Mouse (Mus musculus): ENCODE results near the gene Rasgef1b. TPM values are rescaled to one million over a fixed set of nuclear protein-coding genes. Genes with fewer than 3 reads are reported as not detected.

Rasgef1b gene
- polyA plus RNA-seq, 1 experiment from 2014 or later: 9.0 TPM

DNA sequence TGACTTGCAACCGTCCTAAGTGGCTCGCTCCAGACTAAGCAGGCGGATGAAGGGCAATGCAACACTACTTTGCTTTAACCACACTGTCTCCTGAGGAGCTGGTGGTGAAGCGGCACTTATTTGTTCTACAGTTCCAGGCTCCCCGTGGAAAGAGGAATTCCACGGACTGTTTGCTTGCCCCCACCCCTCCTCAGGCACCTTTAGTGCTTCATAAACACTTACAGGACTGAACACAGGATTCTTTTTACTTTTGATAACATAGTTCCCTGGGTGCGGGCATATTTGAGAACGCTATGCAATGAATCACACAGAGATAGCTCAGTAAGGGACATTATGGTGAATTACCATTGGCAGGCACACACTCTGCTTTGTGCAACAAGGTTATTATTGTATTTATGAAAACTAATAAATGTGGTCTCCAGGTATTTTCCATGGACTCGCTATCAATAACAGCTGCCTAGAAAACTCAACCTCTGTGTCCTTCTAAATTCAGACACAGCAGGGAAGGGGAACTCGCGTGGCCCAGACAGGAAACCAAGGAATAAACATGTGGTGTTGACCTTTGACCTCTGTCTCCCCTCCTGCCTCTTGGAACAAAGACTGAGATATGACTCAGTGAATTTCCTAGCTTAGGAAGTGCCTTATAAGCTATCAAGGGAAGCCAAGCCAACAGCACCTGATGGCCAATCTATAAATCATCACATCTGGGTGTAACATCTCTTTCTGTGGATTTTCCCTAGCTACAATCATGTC is 486.7 kb downstream of the Rasgef1b start:
- Histone ChIP-seq H3K9me3 (replicated peaks) (no peaks in the 10 kb centered on the region), H3K4me3 (no peak overlapping the region), H3K36me3 (peaks cover 38% of the 10 kb centered on the region), H3K4me1 (peaks cover 15% of the 10 kb centered on the region), H3K27me3 (ENCODE audit: low read depth, poor library complexity, severe bottlenecking) (peaks cover 9% of the 10 kb centered on the region; the same call in 1 of the 2 replicates), H3K27ac (replicated peaks) (no peak overlapping the region)
- DNase-seq (ENCODE audit: low spot score): no peak
- WGBS: 79% methylated on average over 11 of the region's 11 CpGs

DNA sequence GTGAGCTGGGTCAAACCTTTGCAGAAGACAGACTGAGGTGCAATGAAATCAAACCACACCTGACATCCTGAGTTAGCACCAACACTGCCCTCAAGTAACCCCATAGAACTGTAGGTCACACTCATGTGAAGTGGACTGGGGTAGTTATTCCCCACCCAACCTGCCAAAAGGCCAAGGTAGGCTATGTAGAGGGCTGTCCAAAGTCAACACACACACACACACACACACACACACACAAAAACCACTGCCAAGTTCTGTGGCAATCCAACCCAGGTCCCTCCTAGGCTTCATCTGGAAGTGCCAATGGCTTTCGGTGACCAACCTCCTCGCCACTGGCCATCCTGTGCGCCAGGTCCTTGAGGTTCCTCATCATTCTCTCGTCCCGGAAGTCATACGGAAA is 488.4 kb downstream of the Rasgef1b start:
- Histone ChIP-seq H3K4me1 (peaks cover 2% of the 10 kb centered on the region; the same call in 1 of the 2 replicates), H3K27me3 (ENCODE audit: low read depth, poor library complexity, severe bottlenecking) (peaks cover 5% of the 10 kb centered on the region; the same call in 1 of the 2 replicates), H3K36me3 (peaks cover 42% of the 10 kb centered on the region), H3K9me3 (replicated peaks) (no peaks in the 10 kb centered on the region), H3K4me3 (no peak overlapping the region), H3K27ac (replicated peaks) (no peak overlapping the region)
- 96% methylated on average over 6 of the region's 6 CpGs for WGBS
- DNase-seq (ENCODE audit: low spot score): no peak

DNA sequence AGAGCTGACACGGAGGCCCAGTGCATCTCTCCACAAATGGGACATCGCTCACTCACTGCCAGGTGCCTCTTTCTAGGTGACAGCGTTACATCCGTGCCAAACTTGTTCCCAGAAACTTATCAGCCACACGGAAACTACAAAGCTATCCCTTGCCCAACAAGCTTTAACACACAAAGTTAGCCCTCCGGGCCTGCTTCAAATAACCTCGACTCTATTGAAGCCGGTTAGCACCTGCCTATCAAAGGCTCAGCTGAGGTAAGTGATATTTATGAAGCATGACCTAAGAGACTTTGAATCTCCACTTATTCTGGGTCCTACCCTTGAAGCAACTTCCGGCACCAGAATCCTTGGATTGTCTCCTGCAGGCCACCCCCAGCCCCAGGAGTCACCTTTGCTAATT is 489.2 kb downstream of the Rasgef1b start:
- H3K27ac ChIP-seq (replicated peaks): no peak overlapping the region
- DNase-seq (ENCODE audit: low spot score): no peak
- H3K27me3 ChIP-seq (ENCODE audit: low read depth, poor library complexity, severe bottlenecking): peaks cover 5% of the 10 kb centered on the region; the same call in 1 of the 2 replicates
- no peak overlapping the region for H3K4me3 ChIP-seq
- H3K4me1 ChIP-seq: no peaks in the 10 kb centered on the region
- 96% methylated on average over 9 of the region's 9 CpGs for WGBS
- no peaks in the 10 kb centered on the region for H3K9me3 ChIP-seq (replicated peaks)
- peaks cover 47% of the 10 kb centered on the region for H3K36me3 ChIP-seq

DNA sequence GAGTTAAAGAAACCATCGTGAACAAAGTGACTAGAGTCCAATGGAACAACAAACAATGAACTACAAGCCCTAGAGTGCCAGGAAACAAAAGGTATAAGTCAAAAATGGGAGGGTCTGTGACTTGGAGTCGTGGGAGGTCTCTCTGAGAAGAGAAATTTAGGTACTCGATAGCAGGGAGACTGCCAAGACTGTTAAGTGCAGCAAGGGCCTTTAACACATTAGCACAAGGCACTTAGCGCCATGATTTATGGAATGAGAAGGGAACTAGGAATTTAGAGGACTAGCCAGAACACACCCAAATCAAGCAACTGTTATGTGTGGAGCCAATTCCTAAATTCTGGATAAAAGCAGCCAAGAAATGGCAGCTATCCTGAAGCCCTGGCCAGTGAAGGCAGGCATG is 490.7 kb downstream of the Rasgef1b start:
- Histone ChIP-seq H3K36me3 (peaks cover 61% of the 10 kb centered on the region), H3K27me3 (ENCODE audit: low read depth, poor library complexity, severe bottlenecking) (no peaks in the 10 kb centered on the region), H3K4me3 (no peak overlapping the region), H3K27ac (replicated peaks) (no peak overlapping the region), H3K4me1 (no peaks in the 10 kb centered on the region), H3K9me3 (replicated peaks) (no peaks in the 10 kb centered on the region)
- no peak for DNase-seq (ENCODE audit: low spot score)
- WGBS: 86% methylated on average over 4 of the region's 4 CpGs

DNA sequence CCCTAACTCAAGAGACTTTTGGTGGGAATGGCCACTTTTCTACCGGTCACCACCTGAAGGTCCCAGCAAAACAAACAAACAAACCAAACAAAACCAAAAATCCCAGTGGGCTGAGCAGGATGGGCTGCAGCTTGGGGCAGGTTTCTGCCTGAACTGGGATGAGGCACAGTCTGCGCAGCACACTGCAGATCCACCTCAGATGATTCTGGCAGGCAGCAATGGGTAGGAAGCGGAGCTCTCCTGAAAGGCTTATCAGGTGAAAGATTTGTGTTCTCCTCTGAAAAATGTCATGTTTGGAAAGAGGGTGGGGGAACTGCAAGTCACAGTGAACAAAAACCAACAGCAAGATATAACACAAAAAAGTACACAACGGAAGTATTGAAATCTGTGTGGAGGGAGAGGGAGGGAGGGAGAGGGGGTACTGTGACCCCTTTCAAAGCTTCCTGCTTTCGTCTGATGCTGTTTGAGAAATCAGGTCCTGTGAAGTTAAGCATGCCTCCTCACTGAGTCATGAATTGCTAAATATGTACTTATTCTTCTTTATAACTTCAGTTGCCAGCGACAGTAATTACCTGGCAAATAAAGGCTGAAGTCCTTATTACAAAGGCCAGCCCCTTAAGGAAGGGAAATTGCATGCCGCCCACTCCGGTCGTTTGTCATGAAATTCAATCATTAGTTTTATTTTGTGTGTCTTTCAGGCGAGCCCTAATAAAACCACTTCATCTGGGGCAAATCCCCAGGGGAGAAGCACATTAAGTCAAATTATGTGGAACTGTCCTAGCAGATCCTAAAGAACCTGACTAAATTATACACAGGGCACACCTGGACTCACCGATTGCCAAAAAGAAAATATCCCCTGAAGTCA is 491.7 kb downstream of the Rasgef1b start:
- 83% methylated on average over 11 of the region's 11 CpGs for WGBS
- Histone ChIP-seq H3K4me1 (no peaks in the 10 kb centered on the region), H3K9me3 (replicated peaks) (no peaks in the 10 kb centered on the region), H3K36me3 (peaks cover 64% of the 10 kb centered on the region), H3K4me3 (no peak overlapping the region), H3K27me3 (ENCODE audit: low read depth, poor library complexity, severe bottlenecking) (no peaks in the 10 kb centered on the region), H3K27ac (replicated peaks) (no peak overlapping the region)
- DNase-seq (ENCODE audit: low spot score): no peak

DNA sequence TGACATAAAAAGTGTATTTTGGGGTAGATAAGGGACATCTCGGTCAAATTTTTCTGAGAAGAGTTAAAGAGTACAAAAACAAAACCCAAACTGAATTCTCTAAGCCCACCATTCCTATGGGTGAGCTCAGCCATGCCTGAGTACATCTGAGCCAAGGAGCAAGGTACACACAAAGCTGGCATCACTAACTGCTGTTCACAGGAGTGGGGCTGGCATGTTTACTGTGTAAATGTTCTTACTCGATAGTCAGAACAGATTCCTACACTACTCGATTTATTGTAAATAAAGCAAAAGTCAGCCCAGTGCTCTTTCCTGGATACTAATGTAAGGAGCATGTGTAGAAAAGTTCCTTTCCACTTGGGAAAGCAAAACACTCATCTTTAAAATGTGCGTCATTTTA is 492.4 kb downstream of the Rasgef1b start:
- no peaks in the 10 kb centered on the region for H3K9me3 ChIP-seq (replicated peaks)
- no peak overlapping the region for H3K27ac ChIP-seq (replicated peaks)
- no peak for DNase-seq (ENCODE audit: low spot score)
- H3K27me3 ChIP-seq (ENCODE audit: low read depth, poor library complexity, severe bottlenecking): no peaks in the 10 kb centered on the region
- no peak overlapping the region for H3K4me3 ChIP-seq
- 94% methylated on average over 4 of the region's 4 CpGs for WGBS
- H3K36me3 ChIP-seq: peaks cover 68% of the 10 kb centered on the region
- H3K4me1 ChIP-seq: no peaks in the 10 kb centered on the region

DNA sequence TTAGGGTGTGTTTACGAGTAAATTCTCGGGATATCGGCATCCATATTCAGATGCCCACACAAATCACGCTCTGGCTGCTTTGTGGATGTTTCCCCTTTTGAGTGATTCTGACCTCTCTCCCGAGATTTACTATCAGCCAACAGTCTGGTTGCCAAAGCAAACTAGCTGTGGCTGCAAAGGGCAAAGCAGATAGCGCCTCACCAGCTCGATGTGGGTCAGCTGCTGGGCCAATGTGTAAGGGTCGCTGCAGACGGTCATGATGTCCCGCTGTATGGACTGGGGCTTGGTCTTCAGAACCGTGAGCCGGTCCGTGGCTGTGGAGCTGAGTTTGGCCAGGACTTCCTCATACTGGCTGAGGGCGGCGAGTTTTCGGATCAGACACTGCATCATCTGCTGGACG is 494.6 kb downstream of the Rasgef1b start:
- no peaks in the 10 kb centered on the region for H3K27me3 ChIP-seq (ENCODE audit: low read depth, poor library complexity, severe bottlenecking)
- H3K36me3 ChIP-seq: peaks cover 59% of the 10 kb centered on the region
- H3K9me3 ChIP-seq (replicated peaks): no peaks in the 10 kb centered on the region
- H3K4me1 ChIP-seq: no peaks in the 10 kb centered on the region
- H3K27ac ChIP-seq (replicated peaks): no peak overlapping the region
- DNase-seq (ENCODE audit: low spot score): no peak
- no peak overlapping the region for H3K4me3 ChIP-seq
- 95% methylated on average over 17 of the region's 17 CpGs for WGBS

DNA sequence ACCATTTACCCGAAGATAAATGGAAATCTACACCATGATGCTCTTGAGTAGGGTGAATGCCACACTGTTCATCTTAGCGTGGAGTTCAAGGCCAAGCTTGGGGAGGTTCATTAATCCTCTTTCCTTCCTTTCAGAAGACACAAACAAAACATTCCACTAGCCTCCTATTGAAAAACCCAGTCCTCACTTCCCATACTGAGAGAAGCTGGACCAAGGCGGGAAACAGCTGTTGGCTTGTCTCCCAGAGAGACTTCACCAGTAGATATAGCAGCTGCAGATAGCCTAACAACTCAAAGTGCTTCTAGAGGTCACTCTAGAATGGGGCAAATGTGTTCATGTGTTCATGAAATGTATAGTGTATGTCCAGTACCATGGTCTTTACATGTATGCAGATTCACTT is 495.7 kb downstream of the Rasgef1b start:
- peaks cover 62% of the 10 kb centered on the region for H3K36me3 ChIP-seq
- 84% methylated on average over 3 of the region's 3 CpGs for WGBS
- no peaks in the 10 kb centered on the region for H3K4me1 ChIP-seq
- no peak overlapping the region for H3K27ac ChIP-seq (replicated peaks)
- no peak for DNase-seq (ENCODE audit: low spot score)
- H3K9me3 ChIP-seq (replicated peaks): no peaks in the 10 kb centered on the region
- no peak overlapping the region for H3K4me3 ChIP-seq
- no peaks in the 10 kb centered on the region for H3K27me3 ChIP-seq (ENCODE audit: low read depth, poor library complexity, severe bottlenecking)

DNA sequence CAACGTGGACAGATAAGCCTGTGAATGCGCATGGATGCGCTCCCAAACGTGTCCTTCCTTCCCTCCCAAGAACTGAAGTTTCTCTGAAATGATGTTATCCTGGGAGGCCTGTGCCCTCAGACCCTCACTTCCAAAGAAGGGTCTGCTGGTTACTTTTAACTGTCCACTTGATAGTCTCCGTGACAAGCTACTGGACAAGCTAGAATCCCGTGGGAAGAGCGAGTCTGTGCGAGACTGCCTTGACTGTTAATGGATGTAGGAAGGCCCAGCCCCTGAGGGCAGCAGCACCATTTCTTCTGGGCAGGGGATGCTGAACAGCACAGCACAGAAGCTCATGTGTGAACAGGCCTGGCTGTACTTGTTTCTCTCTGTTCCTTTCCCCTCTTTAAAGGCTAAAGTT is 496.5 kb downstream of the Rasgef1b start:
- Histone ChIP-seq H3K4me3 (no peak overlapping the region), H3K27ac (replicated peaks) (no peak overlapping the region), H3K27me3 (ENCODE audit: low read depth, poor library complexity, severe bottlenecking) (no peaks in the 10 kb centered on the region), H3K4me1 (no peaks in the 10 kb centered on the region), H3K36me3 (peaks cover 67% of the 10 kb centered on the region), H3K9me3 (replicated peaks) (no peaks in the 10 kb centered on the region)
- DNase-seq (ENCODE audit: low spot score): no peak
- 95% methylated on average over 8 of the region's 8 CpGs for WGBS

DNA sequence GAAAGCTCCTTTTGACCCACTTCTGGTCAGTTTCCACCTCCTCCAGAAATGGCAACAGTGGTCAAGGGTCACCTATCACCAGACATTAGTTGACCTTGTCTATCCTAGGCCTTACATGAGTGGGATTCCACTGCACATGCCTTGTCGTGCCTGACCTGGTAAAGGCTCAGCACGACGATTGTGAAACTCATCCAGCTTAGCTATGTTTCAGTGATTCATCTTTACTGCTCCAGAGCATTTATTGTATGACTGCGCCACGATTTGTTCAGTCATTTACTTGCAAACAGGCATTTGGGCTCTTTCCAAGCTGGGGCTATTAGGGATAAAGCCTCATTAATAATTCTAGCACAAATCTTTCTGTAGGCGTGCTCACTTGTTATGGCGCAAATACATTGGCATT is 498.4 kb downstream of the Rasgef1b start:
- 95% methylated on average over 7 of the region's 7 CpGs for WGBS
- Histone ChIP-seq H3K27ac (replicated peaks) (no peak overlapping the region), H3K36me3 (peaks cover 71% of the 10 kb centered on the region), H3K9me3 (replicated peaks) (no peaks in the 10 kb centered on the region), H3K4me3 (no peak overlapping the region), H3K27me3 (ENCODE audit: low read depth, poor library complexity, severe bottlenecking) (no peaks in the 10 kb centered on the region), H3K4me1 (no peaks in the 10 kb centered on the region)
- no peak for DNase-seq (ENCODE audit: low spot score)

DNA sequence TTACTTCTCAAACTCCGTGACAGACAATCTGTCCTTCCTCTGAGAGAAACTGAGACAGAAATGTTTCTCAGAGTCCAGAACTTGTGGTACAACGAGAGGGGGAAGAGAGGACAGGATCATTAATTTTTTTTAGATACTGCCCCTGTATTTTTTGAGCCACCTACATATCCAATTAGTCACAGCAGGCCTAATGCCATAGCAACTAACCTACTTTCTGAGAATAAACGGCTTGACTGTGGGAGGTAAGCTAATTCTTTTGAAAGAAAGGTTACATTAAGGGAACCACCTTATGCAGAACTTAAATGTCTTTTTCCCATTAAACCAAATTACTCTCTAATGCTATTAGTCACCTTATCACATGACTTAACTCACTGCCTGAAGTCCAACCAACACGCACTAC is 501.5 kb downstream of the Rasgef1b start:
- no peak for DNase-seq (ENCODE audit: low spot score)
- H3K36me3 ChIP-seq: peaks cover 59% of the 10 kb centered on the region
- H3K4me3 ChIP-seq: no peak overlapping the region
- H3K27me3 ChIP-seq (ENCODE audit: low read depth, poor library complexity, severe bottlenecking): no peaks in the 10 kb centered on the region
- peaks cover 9% of the 10 kb centered on the region for H3K4me1 ChIP-seq
- H3K27ac ChIP-seq (replicated peaks): no peak overlapping the region
- H3K9me3 ChIP-seq (replicated peaks): no peaks in the 10 kb centered on the region
- 83% methylated on average over 4 of the region's 4 CpGs for WGBS

DNA sequence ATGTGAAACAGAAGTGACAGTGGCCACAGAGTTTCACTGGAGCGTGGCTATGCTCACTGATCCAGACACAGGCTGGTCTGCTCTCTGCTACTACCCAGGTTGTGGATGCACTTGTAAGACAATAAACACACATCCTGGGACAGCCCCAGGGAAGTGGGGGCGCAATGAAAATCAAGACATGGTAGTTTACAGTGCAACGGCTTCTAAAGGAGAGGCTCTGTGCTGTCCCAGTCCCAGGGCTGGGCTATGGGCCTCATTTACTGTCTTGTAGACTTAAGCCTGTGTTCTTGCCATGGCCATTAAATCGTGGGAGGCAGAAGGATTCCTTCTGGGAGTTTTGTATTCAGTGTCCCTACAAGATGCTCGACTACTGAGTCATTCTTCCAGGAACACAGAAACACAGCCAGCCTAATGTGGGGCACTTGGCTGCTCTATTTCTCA is 504.3 kb downstream of the Rasgef1b start:
- H3K4me3 ChIP-seq: no peak overlapping the region
- DNase-seq (ENCODE audit: low spot score): no peak
- no peak overlapping the region for H3K27ac ChIP-seq (replicated peaks)
- no peaks in the 10 kb centered on the region for H3K27me3 ChIP-seq (ENCODE audit: low read depth, poor library complexity, severe bottlenecking)
- H3K36me3 ChIP-seq: peaks cover 67% of the 10 kb centered on the region
- no peaks in the 10 kb centered on the region for H3K9me3 ChIP-seq (replicated peaks)
- WGBS: 63% methylated on average over 5 of the region's 5 CpGs
- peaks cover 9% of the 10 kb centered on the region for H3K4me1 ChIP-seq
